Mouse (Mus musculus) thymus, adult 2 months (tissue): ENCODE results near the gene Gnai2.

ENCODE experiments used
- CTCF ChIP-seq: fragments of 200-500 bp; IDR thresholded peaks from 2 replicates; pipeline ENCODE4 v1.5.1; 2012; ENCODE audit warnings: mild to moderate bottlenecking, control low read depth, low read length, moderate library complexity, borderline replicate concordance; ENCODE audit not compliant: control insufficient read depth, poor library complexity, insufficient read depth; ENCODE audit errors: extremely low read depth
- POLR2A ChIP-seq: fragments of 200-500 bp; IDR thresholded peaks from 2 replicates; pipeline ENCODE4 v1.6.1; 2012; ENCODE audit warnings: mild to moderate bottlenecking, low read length, control low read depth, moderate library complexity; ENCODE audit not compliant: control insufficient read depth, poor library complexity, insufficient read depth; ENCODE audit errors: extremely low read depth

GRCm38 (mm10) chr9:107568331-107569261 is 66.6 kb downstream of the Gnai2 start:
- no peak for TF ChIP-seq CTCF
- TF ChIP-seq POLR2A: 0 out of 2 replicates have a peak, but pooled peaks have one; percentile 4
